15 mouse cellular contexts compared by ENCODE assay signal in the genomic region with DNA sequence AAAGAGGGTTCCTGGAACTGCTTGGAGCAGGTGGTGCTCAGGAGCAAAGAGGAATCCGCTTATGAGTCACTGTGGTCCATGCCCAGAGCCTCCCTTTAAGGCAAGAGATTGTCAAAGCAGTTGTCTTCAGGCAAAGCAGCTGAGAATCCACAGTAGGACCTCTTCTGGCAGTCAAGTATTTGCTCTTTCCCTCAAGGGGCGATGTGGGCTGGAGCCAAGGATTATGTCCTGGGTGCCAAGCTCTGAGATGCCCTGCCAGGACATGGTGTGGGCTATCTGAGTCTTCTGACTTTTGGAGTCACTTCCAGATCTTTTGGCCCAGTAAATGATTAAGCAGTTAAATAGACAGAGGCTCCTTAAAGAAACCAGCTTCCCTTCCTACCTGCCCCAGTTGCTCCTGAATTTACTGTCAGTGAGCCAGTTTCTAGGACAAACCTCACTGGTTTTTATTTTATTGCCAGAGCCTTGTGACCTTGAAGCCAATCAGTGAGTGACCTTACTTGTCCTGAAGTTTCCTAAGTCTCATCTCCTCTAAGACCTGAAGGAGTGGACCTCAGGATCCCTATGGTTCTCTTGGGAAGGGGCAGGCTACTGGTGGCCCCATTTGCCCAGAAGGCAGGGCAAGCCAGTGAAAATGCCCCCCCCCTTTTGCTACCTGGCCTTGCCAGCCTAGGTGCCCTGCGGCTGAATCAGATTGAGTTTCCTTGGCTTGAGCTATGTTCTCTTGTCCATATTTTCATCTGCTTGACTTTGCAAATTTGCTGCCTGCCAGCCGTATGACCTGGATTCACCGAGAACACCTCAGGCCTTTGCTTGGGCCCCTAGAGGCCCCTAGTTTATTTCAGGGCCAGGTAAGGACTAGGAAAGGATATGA.
DNase-seq lines count a peak whose midpoint lies in the region; ATAC-seq lines count a peak whose summit lies in the region.
"Had no signal": no experiment of that assay in that cellular context is flagged by ENCODE, and none has a peak within 500 bp of the region (broad histone marks: within the 10 kb centered on the region; RNA-seq: fewer than 3 reads in every experiment).

No protein-coding gene starts in this region.

- ATAC-seq in kidney, embryonic 14.5 days (ENCODE audit: low FRiP score, low TSS enrichment) = no peak
- no peak for ATAC-seq in hindbrain, embryonic 11.5 days (ENCODE audit: low FRiP score)
- ATAC-seq: midbrain, embryonic 16.5 days had no signal

- H3K27me3 ChIP-seq in kidney, embryonic 14.5 days (ENCODE audit: control insufficient read depth, insufficient read depth, low read length) = no peaks in the 10 kb centered on the region
- H3K27me3 ChIP-seq in hindbrain, embryonic 11.5 days (ENCODE audit: control insufficient read depth, insufficient read depth, low read length) = no peaks in the 10 kb centered on the region
- H3K27me3 ChIP-seq: neural tube, embryonic 13.5 days had no signal

- H3K4me1 ChIP-seq in kidney, embryonic 14.5 days (ENCODE audit: control insufficient read depth, insufficient read depth, low read length) = peaks cover 1% of the 10 kb centered on the region; the same call in 1 of the 2 replicates
- H3K4me1 ChIP-seq in hindbrain, embryonic 11.5 days (replicated peaks; ENCODE audit: control insufficient read depth, insufficient read depth, low read length) = no peaks in the 10 kb centered on the region; the same call in 1 of the 2 replicates

- H3K9me3 ChIP-seq in kidney, embryonic 14.5 days (ENCODE audit: control insufficient read depth, low read length) = no peaks in the 10 kb centered on the region
- no peaks in the 10 kb centered on the region for H3K9me3 ChIP-seq in hindbrain, embryonic 11.5 days (ENCODE audit: control insufficient read depth, low read length)
- H3K9me3 ChIP-seq: neural tube, embryonic 13.5 days had no signal

- WGBS in kidney, embryonic 14.5 days = 90% methylated on average over 5 of the region's 5 CpGs
- WGBS in hindbrain, embryonic 11.5 days = 88% methylated on average over 5 of the region's 5 CpGs

- no peak overlapping the region for H3K4me2 ChIP-seq in kidney, embryonic 14.5 days (replicated peaks; ENCODE audit: low read depth, low read length)
- H3K4me2 ChIP-seq in hindbrain, embryonic 11.5 days (replicated peaks; ENCODE audit: low read depth, low read length) = no peak overlapping the region
- H3K4me2 ChIP-seq: neural tube, embryonic 13.5 days had no signal

- peak; percentile 59 for DNase-seq in adrenal gland, postnatal 10 days
- DNase-seq in adrenal gland, postnatal 25 days = no peak
- DNase-seq in kidney, adult 11 months = peak; percentile 64
- DNase-seq in kidney, postnatal 36 days = peak; percentile 60 to 73
- peak; percentile 84 for DNase-seq in lung, postnatal 36 days
- no peak for DNase-seq in hindbrain, embryonic 11.5 days (ENCODE audit: low spot score)
- DNase-seq in embryo, embryonic 11 days = no peak
- DNase-seq: liver; retina, postnatal 1 day; thymus, postnatal 4 days had no signal

- H3K27ac ChIP-seq in kidney, embryonic 14.5 days (ENCODE audit: low read depth, low read length) = no peak overlapping the region
- no peak overlapping the region for H3K27ac ChIP-seq in hindbrain, embryonic 11.5 days (ENCODE audit: low read depth, low read length)
- H3K27ac ChIP-seq: heart, adult 2 months; neural tube, embryonic 13.5 days; stomach, postnatal 0 days had no signal

- no peaks in the 10 kb centered on the region for H3K36me3 ChIP-seq in kidney, embryonic 14.5 days (ENCODE audit: control insufficient read depth, insufficient read depth, low read length)
- H3K36me3 ChIP-seq in hindbrain, embryonic 11.5 days (ENCODE audit: control insufficient read depth, insufficient read depth, low read length) = no peaks in the 10 kb centered on the region
- H3K36me3 ChIP-seq: neural tube, embryonic 13.5 days had no signal

- no peak overlapping the region for H3K4me3 ChIP-seq in kidney, embryonic 14.5 days (ENCODE audit: low read length)
- H3K4me3 ChIP-seq in hindbrain, embryonic 11.5 days (ENCODE audit: low read depth, low read length) = no peak overlapping the region
- H3K4me3 ChIP-seq: heart, adult 2 months; neural tube, embryonic 13.5 days had no signal

- no peak overlapping the region for H3K9ac ChIP-seq in kidney, embryonic 14.5 days (ENCODE audit: low read depth, low read length)
- no peak overlapping the region for H3K9ac ChIP-seq in hindbrain, embryonic 11.5 days (ENCODE audit: low read depth, low read length)
- H3K9ac ChIP-seq: neural tube, embryonic 13.5 days had no signal

Comparison
In these comparisons a context has a peak if more than half of its experiments do, and no peak if none do; other contexts are left out.
1. DNase-seq: peak in adrenal gland, postnatal 10 days (single experiment), kidney, adult 11 months (single experiment), kidney, postnatal 36 days (2 of 2) and lung, postnatal 36 days (single experiment); none in adrenal gland, postnatal 25 days (single experiment), hindbrain, embryonic 11.5 days (single experiment) and embryo, embryonic 11 days (single experiment).